Mouse (Mus musculus) gastrocnemius, adult 2 months (tissue): Measurements from ENCODE around the gene Nxpe3. TPM values are rescaled to one million over a fixed set of nuclear protein-coding genes. Genes with fewer than 3 reads are reported as not detected.
"Not testable (repeated sequence)": the region's sequence is repeated elsewhere in the genome, so short reads cannot be mapped to it uniquely, and the experiment has no call there.

Experiments used
- DNase-seq: peaks from one replicate; pipeline ENCODE4 v3.0.0; 2022
- H3K27ac ChIP-seq: fragments of 200-600 bp; 2 replicates; pipeline ENCODE4 v1.8.1; 2022; ENCODE audit warnings: mild to moderate bottlenecking
- H3K4me3 ChIP-seq: fragments of 200-600 bp; 2 replicates; pipeline ENCODE4 v1.8.1; 2022; ENCODE audit warnings: mild to moderate bottlenecking, moderate library complexity
- CTCF ChIP-seq: fragments of 200-600 bp; IDR thresholded peaks from 2 replicates; pipeline ENCODE4 v1.8.1; 2022; ENCODE audit warnings: antibody characterized with exemption, mild to moderate bottlenecking, moderate library complexity
- intact Hi-C: fragments of 180-260 bp; cut with DNase I; formaldehyde crosslinking; loops from one replicate; pipeline ENCODE4 v1.15.1; 2025
- total RNA-seq, 2 experiments: library from RNA; stranded (reverse); gene quantifications; 2 replicates each; pipeline ENCODE4 v1.2.3; 2021

The Nxpe3 gene
- total RNA-seq, 2 experiments from 2014 or later = 0.39 to 0.56 TPM

DNA sequence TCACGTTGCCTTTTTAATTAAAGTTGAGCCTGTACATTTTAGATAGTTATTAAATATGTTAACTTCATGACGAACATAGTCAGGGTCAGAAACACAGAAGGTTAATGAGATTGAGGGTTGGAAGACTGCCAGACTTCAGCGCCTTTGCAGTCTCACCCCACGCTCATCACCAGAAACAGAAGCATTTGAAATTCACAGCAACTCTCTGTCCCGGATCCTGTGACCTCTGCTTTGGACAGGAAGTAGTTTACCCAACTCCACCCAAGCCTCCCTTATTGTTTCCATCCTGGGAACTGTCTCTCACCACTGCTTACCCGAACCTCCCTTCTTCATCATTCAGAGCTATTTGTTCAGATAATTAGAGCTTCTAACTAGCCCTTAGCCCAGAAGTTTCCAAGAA is 19.1 kb downstream of the Nxpe3 start:
- intact Hi-C loops = no loop called here
- DNase-seq = no peak
- no peak for TF ChIP-seq CTCF
- no peak overlapping the region for H3K4me3 ChIP-seq
- no peak overlapping the region for H3K27ac ChIP-seq

DNA sequence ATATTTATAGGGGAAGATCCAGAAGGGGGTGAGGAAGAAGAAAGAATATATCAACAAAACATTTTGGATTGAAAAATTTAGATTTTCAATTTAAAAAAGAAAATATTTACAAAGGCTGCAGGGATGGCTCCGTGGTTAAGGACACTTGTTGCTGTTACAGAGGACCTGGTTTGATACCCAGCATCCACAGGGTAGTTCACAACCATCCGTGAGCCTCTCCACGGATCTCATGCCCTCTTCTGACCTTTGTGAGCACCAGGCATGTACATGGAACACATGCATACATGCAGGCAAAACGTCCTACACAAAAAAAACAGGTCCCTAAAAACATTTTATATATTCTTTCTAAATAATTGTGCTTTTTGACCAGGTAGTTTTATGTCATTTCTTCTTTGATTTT is 31.3 kb downstream of the Nxpe3 start:
- H3K27ac ChIP-seq = no peak overlapping the region
- intact Hi-C loops = no loop called here
- TF ChIP-seq CTCF = no peak

DNA sequence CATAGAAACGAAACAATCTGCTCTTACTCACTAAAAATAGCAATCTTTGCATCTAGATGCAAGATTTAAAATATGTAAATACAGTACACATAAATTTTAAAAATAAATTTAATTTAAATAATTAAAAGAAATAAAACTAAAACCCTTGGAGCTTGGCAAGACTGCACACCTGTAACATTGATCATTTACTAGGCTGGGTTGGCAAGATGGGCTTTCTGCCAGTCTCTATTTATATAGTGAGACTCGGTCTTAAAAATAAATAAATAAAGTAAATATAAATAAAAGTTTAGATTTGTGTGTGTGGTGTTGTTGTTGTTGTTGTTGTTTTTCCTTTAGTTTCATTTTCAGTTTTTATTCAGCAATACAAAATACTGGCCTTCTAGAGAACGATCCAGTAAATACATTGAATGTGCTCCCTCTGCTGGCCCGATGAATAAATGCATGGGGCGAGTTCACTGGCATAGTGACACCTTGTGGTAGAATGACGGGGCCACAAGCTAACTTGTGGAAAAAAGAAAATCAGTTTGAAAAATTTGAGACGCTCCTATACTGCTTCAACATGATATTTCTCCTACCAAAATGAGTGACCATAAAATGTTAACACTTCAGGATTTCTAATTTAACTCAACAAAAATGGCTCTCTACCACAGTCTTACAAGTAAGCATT is 31.8 kb downstream of the Nxpe3 start:
- no peak overlapping the region for H3K27ac ChIP-seq
- H3K4me3 ChIP-seq = peak overlapping the region; percentile 59
- intact Hi-C loops = no loop called here
- TF ChIP-seq CTCF = peak; percentile 100
- DNase-seq = peak; percentile 78

More for the DNA sequence above, 31.3 kb downstream of the Nxpe3 start:
- no peak overlapping the region for H3K4me3 ChIP-seq
- no peak for DNase-seq

DNA sequence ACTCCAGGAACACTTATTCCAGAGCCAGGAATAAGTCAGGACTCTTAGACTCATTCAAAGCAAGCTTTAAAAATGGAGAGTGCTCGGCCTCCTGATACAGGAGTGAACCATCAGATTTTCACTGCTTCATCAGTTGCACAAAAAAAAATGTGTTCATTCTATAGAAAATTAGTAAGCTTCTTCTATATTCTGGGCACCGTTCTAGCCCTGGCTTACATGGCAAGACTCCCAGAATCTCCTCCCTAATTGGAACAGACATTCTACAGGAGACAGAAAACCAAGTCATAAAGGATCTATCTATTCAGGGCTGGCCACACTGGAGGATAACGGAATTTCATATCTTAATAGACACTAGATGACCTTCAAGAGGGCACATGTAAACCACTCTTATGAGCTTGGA is 34.0 kb downstream of the Nxpe3 start:
- TF ChIP-seq CTCF = no peak
- Histone ChIP-seq H3K4me3 (no peak overlapping the region), H3K27ac (no peak overlapping the region)
- intact Hi-C loops = no loop called here
- no peak for DNase-seq

DNA sequence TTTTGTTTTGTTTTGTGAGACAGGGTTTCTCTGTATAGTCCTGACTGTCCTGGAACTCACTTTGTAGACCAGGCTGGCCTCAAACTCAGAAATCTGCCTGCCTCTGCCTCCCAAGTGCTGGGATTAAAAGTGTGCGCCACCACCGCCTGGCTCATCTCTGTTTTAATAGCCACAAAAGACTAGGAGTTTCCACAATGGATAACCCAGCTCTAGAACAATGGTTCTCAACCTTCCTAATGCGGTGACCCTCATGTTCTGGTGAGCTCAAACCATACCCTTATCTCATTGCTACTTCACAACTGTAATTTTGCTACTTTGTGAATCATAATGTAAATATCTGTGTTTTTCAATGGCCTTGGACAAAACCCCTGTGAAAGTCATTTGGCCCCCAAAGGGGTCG is 35.7 kb downstream of the Nxpe3 start:
- intact Hi-C loops, DNase-seq, H3K4me3 ChIP-seq: not testable (repeated sequence)

GRCm38 (mm10) chr16:55858465-55858864 is 36.6 kb downstream of the Nxpe3 start:
- intact Hi-C loops = no loop called here
- peak; percentile 75 for DNase-seq
- peak; percentile 72 for TF ChIP-seq CTCF
- Histone ChIP-seq H3K27ac (no peak overlapping the region), H3K4me3 (no peak overlapping the region)

More for the DNA sequence above, 35.7 kb downstream of the Nxpe3 start:
- H3K27ac ChIP-seq = not testable (repeated sequence)

- intact Hi-C loops = loop anchor here (2.0 kb wide), 2 partner anchors 334 to 372 kb away; no protein-coding TSS in a partner anchor
- Histone ChIP-seq H3K27ac (no peak overlapping the region), H3K4me3 (no peak overlapping the region)
- peak; percentile 91 for TF ChIP-seq CTCF
- DNase-seq = peak; percentile 72
Measured at GRCm38 (mm10) chr16:55852943-55853727, 42.0 kb downstream of the Nxpe3 start.

- no peak for TF ChIP-seq CTCF
- no peak overlapping the region for H3K4me3 ChIP-seq
- DNase-seq = no peak
- no peak overlapping the region for H3K27ac ChIP-seq
- intact Hi-C loops = loop anchor here (2.0 kb wide), 2 partner anchors 334 to 372 kb away; no protein-coding TSS in a partner anchor
Measured at GRCm38 (mm10) chr16:55852515-55852914, 42.6 kb downstream of the Nxpe3 start.

GRCm38 (mm10) chr16:55850485-55850884 is 44.6 kb downstream of the Nxpe3 start:
- H3K27ac ChIP-seq = no peak overlapping the region
- no peak overlapping the region for H3K4me3 ChIP-seq
- no peak for DNase-seq
- intact Hi-C loops = loop anchor here (2.0 kb wide), 1 partner anchor 324 kb away; no protein-coding TSS in a partner anchor
- TF ChIP-seq CTCF = no peak

- TF ChIP-seq CTCF = no peak
- Histone ChIP-seq H3K4me3 (no peak overlapping the region), H3K27ac (no peak overlapping the region)
- DNase-seq = no peak
- intact Hi-C loops = no loop called here
Measured at GRCm38 (mm10) chr16:55847679-55848078, 47.4 kb downstream of the Nxpe3 start.

DNA sequence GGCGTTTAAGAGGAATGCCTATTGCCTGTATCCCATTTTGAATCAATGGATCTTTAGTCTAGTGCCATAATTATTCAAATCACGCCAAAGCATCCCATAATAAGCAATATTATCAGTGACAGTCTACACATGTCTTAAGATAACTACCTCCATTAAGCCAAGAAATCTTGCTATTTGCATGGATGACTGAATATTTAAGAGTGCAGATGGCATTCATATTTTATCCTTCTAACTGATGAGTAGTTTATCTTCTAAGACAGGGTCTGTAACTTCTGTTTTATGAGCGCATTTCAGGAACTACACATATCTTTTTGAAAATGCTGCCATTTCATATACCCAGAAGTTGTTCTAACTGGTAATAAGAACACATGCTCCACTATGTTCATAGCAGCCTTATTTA is 50.2 kb downstream of the Nxpe3 start:
- Histone ChIP-seq H3K4me3 (no peak overlapping the region), H3K27ac (no peak overlapping the region)
- no peak for TF ChIP-seq CTCF
- intact Hi-C loops = no loop called here
- no peak for DNase-seq

- Histone ChIP-seq H3K4me3 (no peak overlapping the region), H3K27ac (no peak overlapping the region)
- TF ChIP-seq CTCF = no peak
- no peak for DNase-seq
- intact Hi-C loops = no loop called here
Measured at GRCm38 (mm10) chr16:55843919-55844318, 51.2 kb downstream of the Nxpe3 start.

GRCm38 (mm10) chr16:55843134-55843533 is 52.0 kb downstream of the Nxpe3 start:
- no peak for DNase-seq
- no peak overlapping the region for H3K4me3 ChIP-seq
- no peak overlapping the region for H3K27ac ChIP-seq
- no peak for TF ChIP-seq CTCF
- intact Hi-C loops = no loop called here
